7 mouse cellular contexts compared by ENCODE assay signal in the genomic region with DNA sequence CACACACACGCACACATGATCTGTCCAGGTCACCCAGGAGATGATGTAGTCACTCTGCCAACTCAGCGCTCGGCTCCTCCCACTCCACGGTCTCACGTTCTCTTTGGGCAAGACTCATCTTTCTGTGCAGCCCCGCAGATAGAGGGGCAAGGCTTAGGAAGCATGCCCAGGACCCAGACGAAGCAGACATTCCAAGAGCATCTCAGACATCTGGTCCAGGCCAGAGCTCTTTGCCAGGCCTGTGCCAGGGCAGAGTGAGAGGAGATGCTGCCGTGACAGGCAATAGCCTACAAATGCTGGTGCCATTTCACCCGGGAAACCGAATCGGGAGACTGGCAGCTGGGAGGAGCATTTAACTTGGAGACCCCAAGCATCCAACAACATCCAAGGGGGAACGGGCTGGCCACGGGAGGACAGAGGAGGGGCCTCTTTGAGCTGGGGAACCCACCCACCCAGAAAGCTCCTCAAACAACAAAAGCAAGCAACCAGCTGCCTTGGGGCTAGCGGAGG.
DNase-seq lines count a peak whose midpoint lies in the region; ATAC-seq and TF ChIP-seq lines count a peak whose summit lies in the region.

No protein-coding gene starts in this region.

- TF ChIP-seq EP300 in lung, postnatal 0 days (IDR thresholded peaks at IDR 0.05), result no peak

- 0 out of 2 replicates have a peak overlapping the region, but pooled peaks have one; percentile 21 for H3K4me2 ChIP-seq in lung, embryonic 15.5 days
- H3K4me2 ChIP-seq in lung, postnatal 0 days (replicated peaks; ENCODE audit: low read depth, low read length), result no peak overlapping the region
- peak overlapping the region; percentile 26; the same call in 1 of the 2 replicates for H3K4me2 ChIP-seq in liver, embryonic 13.5 days
- peak overlapping the region; percentile 34; the same call in 1 of the 2 replicates for H3K4me2 ChIP-seq in stomach, embryonic 16.5 days (ENCODE audit: low read depth, low read length)

- peak; percentile 27; the same call in 1 of the 2 replicates for ATAC-seq in lung, embryonic 15.5 days (ENCODE audit: borderline replicate concordance, extremely low read depth, low FRiP score, low TSS enrichment)
- ATAC-seq in lung, postnatal 0 days, result no peak
- ATAC-seq in liver, embryonic 13.5 days (ENCODE audit: low read depth), result no peak
- 0 out of 2 replicates have a peak, but pooled peaks have one; percentile 21 for ATAC-seq in stomach, embryonic 16.5 days (ENCODE audit: insufficient read depth, low FRiP score)

- TF ChIP-seq CTCF in lung, postnatal 0 days (IDR thresholded peaks at IDR 0.05), result no peak

- no peak overlapping the region for H3K27ac ChIP-seq in lung, embryonic 15.5 days
- H3K27ac ChIP-seq in lung, postnatal 0 days (ENCODE audit: low read length), result no peak overlapping the region
- no peak overlapping the region for H3K27ac ChIP-seq in liver, embryonic 13.5 days
- H3K27ac ChIP-seq in stomach, embryonic 16.5 days (ENCODE audit: low read length), result no peak overlapping the region

- no peaks in the 10 kb centered on the region for H3K9me3 ChIP-seq in lung, embryonic 15.5 days
- H3K9me3 ChIP-seq in lung, postnatal 0 days (ENCODE audit: low read length), result no peaks in the 10 kb centered on the region
- no peaks in the 10 kb centered on the region for H3K9me3 ChIP-seq in liver, embryonic 13.5 days (replicated peaks)
- no peaks in the 10 kb centered on the region for H3K9me3 ChIP-seq in stomach, embryonic 16.5 days (replicated peaks; ENCODE audit: control insufficient read depth, low read length)

- H3K4me1 ChIP-seq in lung, embryonic 15.5 days, result peaks cover 11% of the 10 kb centered on the region; the same call in 1 of the 2 replicates
- H3K4me1 ChIP-seq in lung, postnatal 0 days (ENCODE audit: insufficient read depth, low read depth, low read length), result no peaks in the 10 kb centered on the region
- no peaks in the 10 kb centered on the region for H3K4me1 ChIP-seq in liver, embryonic 13.5 days (replicated peaks)
- peaks cover 5% of the 10 kb centered on the region; the same call in 1 of the 2 replicates for H3K4me1 ChIP-seq in stomach, embryonic 16.5 days (ENCODE audit: control insufficient read depth, insufficient read depth, low read length)

- H3K4me3 ChIP-seq in lung, embryonic 15.5 days, result no peak overlapping the region
- no peak overlapping the region for H3K4me3 ChIP-seq in lung, postnatal 0 days (ENCODE audit: low read depth, low read length)
- 0 out of 2 replicates have a peak overlapping the region, but pooled peaks have one; percentile 12 for H3K4me3 ChIP-seq in liver, embryonic 13.5 days (replicated peaks)
- H3K4me3 ChIP-seq in stomach, embryonic 16.5 days (replicated peaks; ENCODE audit: low read length), result no peak overlapping the region

- H3K36me3 ChIP-seq in lung, embryonic 15.5 days, result no peaks in the 10 kb centered on the region
- no peaks in the 10 kb centered on the region for H3K36me3 ChIP-seq in lung, postnatal 0 days (ENCODE audit: insufficient read depth, low read length)
- no peaks in the 10 kb centered on the region for H3K36me3 ChIP-seq in liver, embryonic 13.5 days
- H3K36me3 ChIP-seq in stomach, embryonic 16.5 days (ENCODE audit: control insufficient read depth, insufficient read depth, low read length), result no peaks in the 10 kb centered on the region

- H3K9ac ChIP-seq in lung, embryonic 15.5 days, result no peak overlapping the region
- no peak overlapping the region for H3K9ac ChIP-seq in lung, postnatal 0 days (replicated peaks; ENCODE audit: low read depth)
- no peak overlapping the region for H3K9ac ChIP-seq in liver, embryonic 13.5 days
- no peak overlapping the region for H3K9ac ChIP-seq in stomach, embryonic 16.5 days (ENCODE audit: low read length)

- 18% methylated on average over 14 of the region's 14 CpGs for WGBS in lung, embryonic 15.5 days
- WGBS in lung, postnatal 0 days, result 19% methylated on average over 13 of the region's 14 CpGs
- WGBS in liver, embryonic 13.5 days (ENCODE audit: insufficient replicate concordance), result 29% methylated on average over 13 of the region's 14 CpGs
- 14% methylated on average over 14 of the region's 14 CpGs for WGBS in stomach, embryonic 16.5 days

- no peak for DNase-seq in lung, postnatal 0 days (ENCODE audit: low spot score)
- DNase-seq in forelimb bud, embryonic 11.5 days (ENCODE audit: low read depth, low spot score), result peak; percentile 13
- no peak for DNase-seq in liver, embryonic 13.5 days
- DNase-seq in embryo, embryonic 9.5 days (ENCODE audit: extremely low spot score), result no peak
- no peak for DNase-seq in gastrocnemius, postnatal 4 days (ENCODE audit: low spot score in 2 of 2)

- peaks cover 69% of the 10 kb centered on the region for H3K27me3 ChIP-seq in lung, embryonic 15.5 days
- H3K27me3 ChIP-seq in lung, postnatal 0 days (replicated peaks; ENCODE audit: insufficient read depth, low read length), result peaks cover 14% of the 10 kb centered on the region; the same call in 1 of the 2 replicates
- peaks cover 57% of the 10 kb centered on the region for H3K27me3 ChIP-seq in liver, embryonic 13.5 days
- H3K27me3 ChIP-seq in stomach, embryonic 16.5 days (ENCODE audit: control insufficient read depth, insufficient read depth, low read length), result peaks cover 28% of the 10 kb centered on the region

Comparison
In these comparisons a context has a peak if more than half of its experiments do, and no peak if none do; other contexts are left out.
1. ATAC-seq: peak in lung, embryonic 15.5 days (single experiment) and stomach, embryonic 16.5 days (single experiment); none in lung, postnatal 0 days (single experiment) and liver, embryonic 13.5 days (single experiment).